Comparison of ENCODE assay signal across 8 mouse cellular contexts in the genomic region with DNA sequence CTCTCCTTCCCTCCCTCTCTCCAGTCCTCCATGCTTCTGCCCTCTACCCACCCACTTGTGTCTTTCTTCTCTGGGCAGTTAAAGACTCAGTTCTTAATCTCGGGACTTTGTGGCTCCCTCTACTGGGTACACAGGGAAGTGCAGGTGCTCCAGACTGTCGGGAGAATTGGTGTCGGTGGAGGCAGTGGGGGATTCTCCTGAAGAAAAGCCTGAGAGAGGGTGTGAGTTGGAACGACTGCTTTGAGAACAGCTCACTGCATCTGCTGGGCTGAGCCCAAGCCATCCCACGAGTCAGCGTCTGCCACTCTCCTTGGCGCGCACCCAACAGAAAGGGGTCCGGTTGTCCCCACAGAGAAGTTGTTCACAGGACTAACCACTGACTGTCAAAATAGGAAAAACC. TPM values are rescaled to one million over a fixed set of nuclear protein-coding genes. Genes with fewer than 3 reads are reported as not detected.
DNase-seq lines count a peak whose midpoint lies in the region; ATAC-seq lines count a peak whose summit lies in the region.

No protein-coding gene starts in this region.

- peak; percentile 80 for DNase-seq in heart, postnatal 4 days
- DNase-seq in heart, adult 8-10 months (ENCODE audit: low spot score), result no peak
- peak; percentile 66 to 67 for DNase-seq in B cell, adult 2 months
- DNase-seq in R1 (ENCODE audit: low read depth, low spot score), result peak; percentile 92
- DNase-seq in left cerebral cortex, adult 11 months (ENCODE audit: low spot score), result peak; percentile 35
- DNase-seq in retina, embryonic 14.5 days (ENCODE audit: low spot score), result peak; percentile 76
- no peak for DNase-seq in gastrocnemius, adult 8-10 months (ENCODE audit: low spot score in 2 of 2)

- ATAC-seq in erythroid progenitor cell, adult 5-6 weeks (replicated peaks; ENCODE audit: low FRiP score, poor library complexity, severe bottlenecking), result peak; percentile 63

RNA-seq across cellular contexts. Expression of a gene that starts 28.5 kb away (rescaled TPM):
- 1 to 10 TPM; 4.6 to 5.1 TPM for total RNA-seq in heart, postnatal 4 days (2021)
- 10 to 100 TPM; 26.2 to 32.2 (median 30.3) TPM for total RNA-seq in heart, adult 8-10 months (2022)
- not detected in 2 replicates for total RNA-seq in erythroid progenitor cell, adult 5-6 weeks (2015; ENCODE audit: low replicate concordance)
- not detected in 2 replicates for total RNA-seq in erythroid progenitor cell, adult 5-6 weeks (2017; ENCODE audit: low replicate concordance)
- 1 to 10 TPM in 1 of 4 experiments, under 1 TPM in 3; 0.10 to 1.1 (median 0.22) TPM for total RNA-seq in gastrocnemius, adult 8-10 months (2022)

RNA-seq across cellular contexts. Expression of a gene that starts 33.2 kb away (rescaled TPM):
- 10 to 100 TPM; 10.1 to 10.9 TPM for total RNA-seq in heart, postnatal 4 days (2021)
- 1 to 10 TPM; 4.6 to 7.1 (median 5.2) TPM for total RNA-seq in heart, adult 8-10 months (2022)
- 1.3 TPM in 1 of 2 replicates, not detected in the other for total RNA-seq in erythroid progenitor cell, adult 5-6 weeks (2015; ENCODE audit: low replicate concordance)
- 0.39 TPM in 1 of 2 replicates, not detected in the other for total RNA-seq in erythroid progenitor cell, adult 5-6 weeks (2017; ENCODE audit: low replicate concordance)
- 1 to 10 TPM in 3 of 4 experiments, under 1 TPM in 1; 0.85 to 2.0 (median 1.8) TPM for total RNA-seq in gastrocnemius, adult 8-10 months (2022)

RNA-seq across cellular contexts. Expression of a gene that starts 54.1 kb away (rescaled TPM):
- total RNA-seq in heart, postnatal 4 days (2021), result 1 to 10 TPM in 1 of 2 experiments, under 1 TPM in 1; 0.72 to 1.7 TPM
- 1 to 10 TPM in 1 of 4 experiments, under 1 TPM in 3; 0.44 to 1.2 (median 0.66) TPM for total RNA-seq in heart, adult 8-10 months (2022)
- not detected in 2 replicates for total RNA-seq in erythroid progenitor cell, adult 5-6 weeks (2015; ENCODE audit: low replicate concordance)
- total RNA-seq in erythroid progenitor cell, adult 5-6 weeks (2017; ENCODE audit: low replicate concordance), result not detected in 2 replicates
- 1 to 10 TPM in 1 of 4 experiments, not detected in 3; 1.4 TPM for total RNA-seq in gastrocnemius, adult 8-10 months (2022)

Comparison
In these comparisons a context has a peak if more than half of its experiments do, and no peak if none do; other contexts are left out.
1. DNase-seq: peak in heart, postnatal 4 days (single experiment), B cell, adult 2 months (2 of 2), R1 (single experiment), left cerebral cortex, adult 11 months (single experiment) and retina, embryonic 14.5 days (single experiment); none in heart, adult 8-10 months (single experiment) and gastrocnemius, adult 8-10 months (0 of 2).
2. RNA of a gene that starts 28.5 kb away (total RNA-seq): 26.2 to 32.2 TPM in heart, adult 8-10 months; 4.6 to 5.1 TPM in heart, postnatal 4 days, 0.10 to 1.1 TPM in gastrocnemius, adult 8-10 months and not detected in erythroid progenitor cell, adult 5-6 weeks; every median in the first group is over 4 times any median in the second.